Mouse (Mus musculus) liver, embryonic 14.5 days (tissue): ENCODE results near the gene Arhgdig.

Source experiments
- CTCF ChIP-seq: IDR thresholded peaks from 2 replicates; pipeline ENCODE4 v1.5.1; 2016; ENCODE audit warnings: antibody characterized with exemption, low read depth, control low read depth
- EP300 ChIP-seq: IDR thresholded peaks from 2 replicates; pipeline ENCODE4 v1.6.1; 2016; ENCODE audit warnings: antibody characterized with exemption, low read depth

DNA sequence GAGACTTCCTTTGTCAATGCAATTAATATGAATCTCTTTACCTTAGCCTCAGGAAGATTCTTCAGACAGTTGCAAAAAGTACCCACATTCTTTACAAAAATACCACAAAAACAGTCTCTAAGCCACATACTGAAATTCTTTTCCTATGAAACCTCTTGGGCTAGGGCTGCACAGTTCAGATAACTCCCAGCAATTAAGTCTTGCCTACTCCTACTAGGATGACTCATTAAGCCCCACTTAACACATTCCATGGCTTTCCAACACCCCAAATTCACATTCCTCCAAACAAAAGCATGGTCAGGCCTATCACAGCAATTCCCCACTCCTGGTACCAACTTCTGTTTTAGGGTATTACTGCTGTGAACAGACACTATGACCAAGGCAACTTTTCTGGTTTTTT lies 29.0 kb downstream of the Arhgdig start:
- TF ChIP-seq CTCF (no peak), EP300 (no peak)
